Mouse (Mus musculus) bone marrow, adult 2 months (tissue): ENCODE results near the gene Robo1.

Experiments used
- CTCF ChIP-seq: fragments of 200-500 bp; IDR thresholded peaks from 2 replicates; pipeline ENCODE4 v1.5.1; 2011; ENCODE audit warnings: low read length, control low read depth; ENCODE audit not compliant: control insufficient read depth, insufficient read depth
- POLR2A ChIP-seq: fragments of 200-500 bp; IDR thresholded peaks from 2 replicates; pipeline ENCODE4 v1.6.1; 2011; ENCODE audit warnings: low read depth, mild to moderate bottlenecking, control low read depth, low read length, borderline replicate concordance; ENCODE audit not compliant: control insufficient read depth

DNA sequence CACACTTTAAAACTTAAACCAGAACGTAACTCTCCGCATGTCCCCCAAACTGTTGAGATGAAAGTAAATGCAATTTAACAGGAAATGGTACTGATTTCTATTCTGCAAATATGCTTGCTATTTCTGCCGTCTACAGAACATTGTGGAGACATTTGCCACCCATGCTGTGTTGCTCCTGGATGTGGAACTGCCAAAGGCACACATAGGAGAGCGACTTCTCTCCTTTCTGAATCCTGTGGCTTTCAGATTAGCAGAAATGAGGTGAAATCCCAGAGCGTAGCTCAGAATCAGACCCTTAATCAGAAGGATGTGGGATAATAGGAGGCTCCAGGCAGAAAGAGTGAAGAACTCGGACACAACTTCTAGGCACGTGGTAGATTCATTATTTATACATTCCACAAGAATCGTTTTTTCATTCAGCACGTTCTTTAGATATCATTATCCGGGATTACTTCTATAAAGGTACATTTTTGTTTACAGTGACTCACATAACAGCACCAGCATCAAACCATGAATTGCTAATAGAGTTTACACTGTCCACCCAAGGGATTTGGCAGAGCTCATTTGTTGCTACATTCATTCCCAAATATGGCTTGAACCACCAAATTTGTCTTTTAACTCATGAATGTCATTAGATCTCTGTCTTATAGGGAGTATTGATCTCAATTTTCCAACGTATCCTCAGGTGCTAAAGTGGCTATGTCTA, 276.5 kb downstream of the Robo1 start:
- no peak for TF ChIP-seq CTCF
- no peak for TF ChIP-seq POLR2A
